Mouse (Mus musculus): ENCODE results near the gene Camk2d. TPM values are rescaled to one million over a fixed set of nuclear protein-coding genes. Genes with fewer than 3 reads are reported as not detected.

The Camk2d gene
- polyA plus RNA-seq, 1 experiment from 2014 or later: 125 TPM

- Histone ChIP-seq H3K4me2 (no peak overlapping the region), H3K4me1 (replicated peaks) (peaks cover 12% of the 10 kb centered on the region), H3K4me3 (no peak overlapping the region), H3K9ac (no peak overlapping the region), H3K27me3 (replicated peaks) (no peaks in the 10 kb centered on the region), H3K27ac (ENCODE audit: poor library complexity, severe bottlenecking) (no peak overlapping the region), H3K9me3 (replicated peaks) (no peaks in the 10 kb centered on the region), H3K36me3 (0 out of 2 replicates have a peak, but pooled peaks cover 9% of the 10 kb centered on the region)
- ATAC-seq (ENCODE audit: insufficient number of reproducible peaks, low FRiP score): no peak
These were observed 179.9 kb downstream of the Camk2d start for GRCm38 (mm10) chr3:126776001-126776400.

GRCm38 (mm10) chr3:126777101-126777500 is 181.0 kb downstream of the Camk2d start:
- no peak overlapping the region for H3K4me2 ChIP-seq
- peaks cover 12% of the 10 kb centered on the region for H3K4me1 ChIP-seq (replicated peaks)
- WGBS: 89% methylated on average over 9 of the region's 9 CpGs
- no peaks in the 10 kb centered on the region for H3K9me3 ChIP-seq (replicated peaks)
- no peak overlapping the region for H3K4me3 ChIP-seq
- 0 out of 2 replicates have a peak, but pooled peaks cover 9% of the 10 kb centered on the region for H3K36me3 ChIP-seq
- ATAC-seq (ENCODE audit: insufficient number of reproducible peaks, low FRiP score): no peak
- no peaks in the 10 kb centered on the region for H3K27me3 ChIP-seq (replicated peaks)
- H3K9ac ChIP-seq: no peak overlapping the region
- no peak overlapping the region for H3K27ac ChIP-seq (ENCODE audit: poor library complexity, severe bottlenecking)

DNA sequence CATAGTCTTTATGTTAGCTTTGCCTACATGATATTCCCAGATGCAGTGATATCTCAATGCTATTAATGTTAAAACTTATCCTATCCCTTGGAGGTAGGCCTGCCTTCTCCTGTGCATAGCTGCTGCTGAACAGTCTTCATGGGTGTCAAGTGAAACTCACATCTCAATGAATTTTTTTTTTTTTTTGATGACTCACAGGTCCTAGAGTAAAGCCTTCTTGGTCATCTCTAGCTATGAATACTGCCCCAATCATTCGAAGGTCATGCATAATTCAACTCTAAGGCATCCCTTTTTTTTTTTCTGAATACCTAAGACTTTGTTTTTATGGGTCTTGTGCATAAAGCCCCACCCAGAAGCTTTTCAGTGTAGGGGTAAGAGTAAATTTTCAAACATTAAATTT is 181.8 kb downstream of the Camk2d start:
- Histone ChIP-seq H3K36me3 (0 out of 2 replicates have a peak, but pooled peaks cover 9% of the 10 kb centered on the region), H3K4me2 (no peak overlapping the region), H3K4me1 (replicated peaks) (peaks cover 12% of the 10 kb centered on the region), H3K27ac (ENCODE audit: poor library complexity, severe bottlenecking) (no peak overlapping the region), H3K9me3 (replicated peaks) (no peaks in the 10 kb centered on the region), H3K27me3 (replicated peaks) (no peaks in the 10 kb centered on the region), H3K4me3 (no peak overlapping the region), H3K9ac (no peak overlapping the region)
- WGBS: 84% methylated on average over 1 of the region's 1 CpGs
- ATAC-seq (ENCODE audit: insufficient number of reproducible peaks, low FRiP score): no peak

DNA sequence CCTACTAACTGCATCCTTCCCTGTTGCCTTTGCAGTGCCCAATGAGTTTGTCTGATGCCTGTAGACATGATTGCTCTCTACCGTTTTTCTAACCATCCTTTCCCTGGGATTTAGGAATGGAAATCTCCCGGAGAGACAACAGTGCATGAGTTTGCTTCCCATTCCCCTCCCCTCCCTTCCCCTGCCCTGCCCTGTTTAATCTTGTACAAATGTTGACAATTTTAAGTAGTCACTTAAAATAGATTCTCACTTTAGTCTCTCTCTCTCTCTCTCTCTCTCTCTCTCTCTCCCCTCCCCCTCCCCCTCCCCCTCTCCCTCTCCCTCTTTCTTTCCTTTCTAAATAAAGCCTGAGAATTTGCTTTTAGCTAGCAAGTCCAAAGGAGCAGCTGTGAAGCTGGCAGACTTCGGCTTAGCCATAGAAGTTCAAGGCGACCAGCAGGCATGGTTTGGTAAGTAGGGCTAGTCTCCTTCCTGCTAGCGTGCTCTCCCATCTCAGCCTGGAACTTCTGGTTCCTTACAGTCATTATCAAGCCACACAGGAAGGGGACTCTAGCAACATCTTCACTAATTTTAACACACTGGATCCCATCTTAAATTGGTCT is 184.0 kb downstream of the Camk2d start:
- peak; percentile 69 for ATAC-seq (ENCODE audit: insufficient number of reproducible peaks, low FRiP score)
- Histone ChIP-seq H3K36me3 (peaks cover 19% of the 10 kb centered on the region), H3K9ac (no peak overlapping the region), H3K27ac (ENCODE audit: poor library complexity, severe bottlenecking) (peak overlapping the region; percentile 79), H3K4me3 (no peak overlapping the region), H3K4me1 (replicated peaks) (peaks cover 16% of the 10 kb centered on the region), H3K4me2 (peak overlapping the region; percentile 48), H3K27me3 (replicated peaks) (no peaks in the 10 kb centered on the region), H3K9me3 (replicated peaks) (no peaks in the 10 kb centered on the region)
- WGBS: 33% methylated on average over 5 of the region's 5 CpGs

DNA sequence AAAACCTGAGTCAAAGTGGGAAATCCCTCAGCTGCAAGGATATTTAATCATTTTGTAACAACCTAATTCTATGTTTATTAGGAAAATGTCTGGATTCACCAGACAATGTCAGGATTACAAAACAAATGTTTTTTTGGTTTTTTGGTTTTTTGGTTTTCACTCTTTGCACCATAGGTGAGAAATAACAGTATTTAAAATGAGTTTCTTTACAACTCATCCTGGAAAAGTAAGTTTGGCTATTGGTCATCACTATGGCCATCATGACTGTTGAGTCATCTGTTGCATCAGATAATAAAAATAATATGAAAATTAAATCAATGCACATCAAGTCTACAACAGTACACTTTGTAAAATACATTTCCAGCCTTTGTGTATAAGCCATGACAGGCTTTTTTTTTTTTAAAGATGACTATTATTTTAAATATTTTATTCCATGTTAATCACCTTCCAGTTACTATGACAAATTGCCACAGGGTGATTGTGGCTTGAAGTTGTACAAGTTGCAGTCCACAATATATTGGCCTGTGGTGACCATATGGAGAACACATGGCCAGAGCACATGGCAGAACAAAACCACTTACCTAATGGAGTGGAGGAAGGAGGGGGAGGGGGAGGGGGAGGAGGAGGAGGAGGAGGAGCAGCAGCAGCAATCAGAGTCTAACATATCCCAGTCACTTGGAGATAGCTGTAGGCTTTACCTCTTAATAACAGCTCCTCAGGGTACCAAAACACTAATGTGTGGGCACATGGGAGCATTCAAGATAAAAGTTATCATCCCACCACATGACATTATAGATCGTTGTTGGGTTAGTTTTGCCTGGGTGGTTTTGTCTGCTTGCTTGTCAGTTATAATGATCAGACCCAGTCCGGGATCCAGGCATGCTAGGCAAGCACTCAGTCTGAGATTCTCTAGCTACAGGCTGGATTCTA is 197.2 kb downstream of the Camk2d start:
- Histone ChIP-seq H3K36me3 (peaks cover 47% of the 10 kb centered on the region), H3K27ac (ENCODE audit: poor library complexity, severe bottlenecking) (no peak overlapping the region), H3K4me1 (replicated peaks) (no peaks in the 10 kb centered on the region), H3K4me3 (no peak overlapping the region), H3K27me3 (replicated peaks) (no peaks in the 10 kb centered on the region), H3K9ac (no peak overlapping the region), H3K9me3 (replicated peaks) (no peaks in the 10 kb centered on the region), H3K4me2 (no peak overlapping the region)
- WGBS: 59% methylated on average over 2 of the region's 2 CpGs
- ATAC-seq (ENCODE audit: insufficient number of reproducible peaks, low FRiP score): no peak

- Histone ChIP-seq H3K27me3 (replicated peaks) (no peaks in the 10 kb centered on the region), H3K4me1 (replicated peaks) (no peaks in the 10 kb centered on the region), H3K9me3 (replicated peaks) (no peaks in the 10 kb centered on the region), H3K9ac (no peak overlapping the region), H3K27ac (ENCODE audit: poor library complexity, severe bottlenecking) (no peak overlapping the region), H3K4me3 (no peak overlapping the region), H3K36me3 (peaks cover 44% of the 10 kb centered on the region), H3K4me2 (no peak overlapping the region)
- ATAC-seq (ENCODE audit: insufficient number of reproducible peaks, low FRiP score): no peak
- 76% methylated on average over 3 of the region's 3 CpGs for WGBS
These were observed 199.8 kb downstream of the Camk2d start for GRCm38 (mm10) chr3:126795904-126796303.

DNA sequence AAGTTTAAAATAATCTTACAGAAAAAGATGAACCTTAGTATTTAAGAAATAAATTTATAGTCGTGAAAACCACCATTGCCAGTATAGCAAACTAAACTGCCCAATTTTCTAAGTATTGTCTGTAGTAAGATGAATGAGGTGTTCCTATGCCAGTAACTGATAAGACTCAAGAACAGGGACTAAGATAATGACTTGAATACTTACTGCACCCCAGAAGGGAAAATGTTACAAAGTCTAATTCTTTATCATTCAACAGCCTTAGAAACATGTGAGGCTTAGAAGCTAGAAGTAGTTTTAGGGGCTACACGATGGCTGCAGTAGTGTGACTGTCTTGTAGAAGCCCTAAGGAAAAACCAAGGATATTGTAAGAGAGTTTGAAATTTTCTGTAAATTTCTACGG is 200.9 kb downstream of the Camk2d start:
- H3K4me3 ChIP-seq: no peak overlapping the region
- no peak overlapping the region for H3K9ac ChIP-seq
- ATAC-seq (ENCODE audit: insufficient number of reproducible peaks, low FRiP score): no peak
- H3K9me3 ChIP-seq (replicated peaks): no peaks in the 10 kb centered on the region
- 82% methylated on average over 3 of the region's 3 CpGs for WGBS
- no peak overlapping the region for H3K4me2 ChIP-seq
- no peaks in the 10 kb centered on the region for H3K27me3 ChIP-seq (replicated peaks)
- peaks cover 47% of the 10 kb centered on the region for H3K36me3 ChIP-seq
- H3K4me1 ChIP-seq (replicated peaks): no peaks in the 10 kb centered on the region
- H3K27ac ChIP-seq (ENCODE audit: poor library complexity, severe bottlenecking): no peak overlapping the region

GRCm38 (mm10) chr3:126797810-126798209 is 201.7 kb downstream of the Camk2d start:
- H3K4me3 ChIP-seq: no peak overlapping the region
- no peak for ATAC-seq (ENCODE audit: insufficient number of reproducible peaks, low FRiP score)
- no peaks in the 10 kb centered on the region for H3K4me1 ChIP-seq (replicated peaks)
- H3K4me2 ChIP-seq: no peak overlapping the region
- H3K9ac ChIP-seq: no peak overlapping the region
- H3K36me3 ChIP-seq: peaks cover 44% of the 10 kb centered on the region
- WGBS: 92% methylated on average over 3 of the region's 3 CpGs
- H3K27ac ChIP-seq (ENCODE audit: poor library complexity, severe bottlenecking): no peak overlapping the region
- H3K9me3 ChIP-seq (replicated peaks): no peaks in the 10 kb centered on the region
- no peaks in the 10 kb centered on the region for H3K27me3 ChIP-seq (replicated peaks)

DNA sequence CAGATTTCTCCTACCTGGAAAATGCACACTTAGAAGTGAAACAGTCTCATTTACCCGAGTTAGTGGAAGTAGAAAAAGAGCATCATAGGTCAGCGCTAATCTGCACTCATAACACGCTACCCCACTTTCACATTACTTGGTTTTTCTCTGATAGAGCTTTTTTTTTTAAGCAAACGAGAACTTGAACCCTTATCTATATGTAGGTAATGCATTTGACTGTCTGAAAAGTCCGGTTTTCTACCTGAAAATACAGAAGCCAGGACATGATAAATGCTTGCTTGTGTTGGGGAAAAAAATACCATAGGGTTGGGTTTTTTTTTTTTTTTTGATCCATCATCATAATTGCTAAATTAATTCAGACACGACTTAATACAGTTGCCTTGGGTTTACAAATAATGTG is 206.9 kb downstream of the Camk2d start:
- Histone ChIP-seq H3K4me2 (no peak overlapping the region), H3K4me1 (replicated peaks) (peaks cover 5% of the 10 kb centered on the region; the same call in 1 of the 2 replicates), H3K4me3 (no peak overlapping the region), H3K9ac (no peak overlapping the region), H3K36me3 (peaks cover 28% of the 10 kb centered on the region), H3K27ac (ENCODE audit: poor library complexity, severe bottlenecking) (no peak overlapping the region), H3K27me3 (replicated peaks) (no peaks in the 10 kb centered on the region), H3K9me3 (replicated peaks) (no peaks in the 10 kb centered on the region)
- WGBS: 82% methylated on average over 6 of the region's 6 CpGs
- ATAC-seq (ENCODE audit: insufficient number of reproducible peaks, low FRiP score): no peak

GRCm38 (mm10) chr3:126804968-126805367 is 208.9 kb downstream of the Camk2d start:
- Histone ChIP-seq H3K4me1 (replicated peaks) (peaks cover 6% of the 10 kb centered on the region; the same call in 1 of the 2 replicates), H3K4me3 (no peak overlapping the region), H3K36me3 (peaks cover 16% of the 10 kb centered on the region), H3K4me2 (no peak overlapping the region), H3K27ac (ENCODE audit: poor library complexity, severe bottlenecking) (no peak overlapping the region), H3K9me3 (replicated peaks) (no peaks in the 10 kb centered on the region), H3K27me3 (replicated peaks) (no peaks in the 10 kb centered on the region), H3K9ac (no peak overlapping the region)
- no peak for ATAC-seq (ENCODE audit: insufficient number of reproducible peaks, low FRiP score)
- WGBS: 81% methylated on average over 5 of the region's 5 CpGs

- Histone ChIP-seq H3K4me3 (no peak overlapping the region), H3K4me1 (replicated peaks) (peaks cover 6% of the 10 kb centered on the region; the same call in 1 of the 2 replicates), H3K27ac (ENCODE audit: poor library complexity, severe bottlenecking) (no peak overlapping the region), H3K9ac (no peak overlapping the region), H3K9me3 (replicated peaks) (no peaks in the 10 kb centered on the region), H3K4me2 (no peak overlapping the region), H3K36me3 (peaks cover 19% of the 10 kb centered on the region), H3K27me3 (replicated peaks) (no peaks in the 10 kb centered on the region)
- WGBS: 45% methylated on average over 4 of the region's 4 CpGs
- no peak for ATAC-seq (ENCODE audit: insufficient number of reproducible peaks, low FRiP score)
These were observed 210.0 kb downstream of the Camk2d start for GRCm38 (mm10) chr3:126806145-126806544.

Data from heart, embryonic 12.5 days (tissue).